ENCODE assay signal across 9 mouse cellular contexts in genomic region chr9:29802071-29802705, GRCm38 (mm10).
DNase-seq lines count a peak whose midpoint lies in the region; ATAC-seq and TF ChIP-seq lines count a peak whose summit lies in the region.
"Had no signal": no experiment of that assay in that cellular context is flagged by ENCODE, and none has a peak within 500 bp of the region (broad histone marks: within the 10 kb centered on the region; RNA-seq: fewer than 3 reads in every experiment).

No protein-coding gene starts in this region.

- no peak for TF ChIP-seq EP300 in heart, adult 2 months (IDR thresholded peaks at IDR 0.05; ENCODE audit: insufficient read depth, low read depth, low read length)

- WGBS in hindbrain, embryonic 10.5 days: 20% methylated on average over 12 of the region's 12 CpGs
- 5% methylated on average over 12 of the region's 12 CpGs for WGBS in midbrain, embryonic 13.5 days
- WGBS in heart, adult 2 months: 58% methylated on average over 12 of the region's 12 CpGs

- 0 out of 2 replicates have a peak, but pooled peaks cover 3% of the 10 kb centered on the region for H3K27me3 ChIP-seq in hindbrain, embryonic 10.5 days (ENCODE audit: insufficient read depth, poor library complexity, severe bottlenecking)
- no peaks in the 10 kb centered on the region for H3K27me3 ChIP-seq in midbrain, embryonic 13.5 days
- no peaks in the 10 kb centered on the region for H3K27me3 ChIP-seq in heart, adult 2 months (ENCODE audit: control insufficient read depth, insufficient read depth, low read length)

- TF ChIP-seq POLR2A in brain, embryonic 14.5 days (IDR thresholded peaks at IDR 0.05; ENCODE audit: borderline replicate concordance, extremely low read depth, insufficient read depth, insufficient read length, poor library complexity, severe bottlenecking): no peak
- TF ChIP-seq POLR2A in heart, adult 2 months (IDR thresholded peaks at IDR 0.05; ENCODE audit: insufficient read depth, low read depth, low read length): no peak

- H3K79me2 ChIP-seq in heart, adult 2 months (replicated peaks; ENCODE audit: control insufficient read depth, insufficient read depth, low read length): no peaks in the 10 kb centered on the region

- H3K36me3 ChIP-seq in hindbrain, embryonic 10.5 days: no peaks in the 10 kb centered on the region
- no peaks in the 10 kb centered on the region for H3K36me3 ChIP-seq in midbrain, embryonic 13.5 days
- H3K36me3 ChIP-seq in heart, adult 2 months (ENCODE audit: control insufficient read depth, insufficient read depth, low read length): no peaks in the 10 kb centered on the region

- H3K4me1 ChIP-seq in hindbrain, embryonic 10.5 days (replicated peaks): peaks cover 25% of the 10 kb centered on the region
- H3K4me1 ChIP-seq in midbrain, embryonic 13.5 days (replicated peaks): peaks cover 40% of the 10 kb centered on the region
- no peaks in the 10 kb centered on the region for H3K4me1 ChIP-seq in heart, adult 2 months (ENCODE audit: control insufficient read depth, insufficient read depth, low read length)

- H3K4me2 ChIP-seq in midbrain, embryonic 13.5 days (replicated peaks): peak overlapping the region; percentile 42

- H3K4me3 ChIP-seq in hindbrain, embryonic 10.5 days: peak overlapping the region; percentile 13; the same call in 1 of the 2 replicates
- H3K4me3 ChIP-seq in midbrain, embryonic 13.5 days (replicated peaks): peak overlapping the region; percentile 6; the same call in 1 of the 2 replicates
- H3K4me3 ChIP-seq in heart, adult 2 months: no peak overlapping the region
- H3K4me3 ChIP-seq: erythroblast, embryonic 14.5 days had no signal

- peak overlapping the region; percentile 76 for H3K27ac ChIP-seq in hindbrain, embryonic 10.5 days
- H3K27ac ChIP-seq in midbrain, embryonic 13.5 days: peak overlapping the region; percentile 88
- no peak overlapping the region for H3K27ac ChIP-seq in heart, adult 2 months

- peak; percentile 81 for ATAC-seq in midbrain, embryonic 13.5 days

- 0 out of 2 replicates have a peak overlapping the region, but pooled peaks have one; percentile 24 for H3K9ac ChIP-seq in midbrain, embryonic 13.5 days (replicated peaks)
- H3K9ac ChIP-seq in heart, adult 2 months (ENCODE audit: low read depth, low read length): no peak overlapping the region

- no peak for TF ChIP-seq CTCF in brain, embryonic 14.5 days (IDR thresholded peaks at IDR 0.05; ENCODE audit: borderline replicate concordance, extremely low read depth, insufficient read depth, insufficient read length)
- no peak for TF ChIP-seq CTCF in heart, adult 2 months (IDR thresholded peaks at IDR 0.05)

- intact Hi-C loops in heart, adult 2 months (cut with DNase I): no loop called here
- intact Hi-C loops in heart, postnatal 14 days (cut with DNase I): no loop called here

- no peaks in the 10 kb centered on the region for H3K9me3 ChIP-seq in hindbrain, embryonic 10.5 days
- no peaks in the 10 kb centered on the region for H3K9me3 ChIP-seq in midbrain, embryonic 13.5 days

- peak; percentile 3 for DNase-seq in ZHBTc4 (ENCODE audit: low read depth, low spot score)
- DNase-seq in brain, embryonic 14.5 days (ENCODE audit: low read depth): peak; percentile 93
- DNase-seq in hindbrain, embryonic 10.5 days (ENCODE audit: low spot score): peak; percentile 71
- no peak for DNase-seq in heart, adult 2 months
- DNase-seq in heart, postnatal 14 days: no peak
- no peak for DNase-seq in layer of hippocampus, postnatal 14 days (ENCODE audit: low spot score in 2 of 2)
- DNase-seq: thymus, postnatal 36 days had no signal

Comparison
In these comparisons a context has a peak if more than half of its experiments do, and no peak if none do; other contexts are left out.
1. DNase-seq: peak in ZHBTc4 (single experiment), brain, embryonic 14.5 days (single experiment) and hindbrain, embryonic 10.5 days (single experiment); none in heart, adult 2 months (0 of 2), heart, postnatal 14 days (0 of 2) and layer of hippocampus, postnatal 14 days (0 of 2).